Mouse (Mus musculus): ENCODE data around the gene Elmo1. TPM values are rescaled to one million over a fixed set of nuclear protein-coding genes. Genes with fewer than 3 reads are reported as not detected.

Gene Elmo1
- polyA plus RNA-seq, 2 experiments from 2014 or later, result 100 to 111 TPM

DNA sequence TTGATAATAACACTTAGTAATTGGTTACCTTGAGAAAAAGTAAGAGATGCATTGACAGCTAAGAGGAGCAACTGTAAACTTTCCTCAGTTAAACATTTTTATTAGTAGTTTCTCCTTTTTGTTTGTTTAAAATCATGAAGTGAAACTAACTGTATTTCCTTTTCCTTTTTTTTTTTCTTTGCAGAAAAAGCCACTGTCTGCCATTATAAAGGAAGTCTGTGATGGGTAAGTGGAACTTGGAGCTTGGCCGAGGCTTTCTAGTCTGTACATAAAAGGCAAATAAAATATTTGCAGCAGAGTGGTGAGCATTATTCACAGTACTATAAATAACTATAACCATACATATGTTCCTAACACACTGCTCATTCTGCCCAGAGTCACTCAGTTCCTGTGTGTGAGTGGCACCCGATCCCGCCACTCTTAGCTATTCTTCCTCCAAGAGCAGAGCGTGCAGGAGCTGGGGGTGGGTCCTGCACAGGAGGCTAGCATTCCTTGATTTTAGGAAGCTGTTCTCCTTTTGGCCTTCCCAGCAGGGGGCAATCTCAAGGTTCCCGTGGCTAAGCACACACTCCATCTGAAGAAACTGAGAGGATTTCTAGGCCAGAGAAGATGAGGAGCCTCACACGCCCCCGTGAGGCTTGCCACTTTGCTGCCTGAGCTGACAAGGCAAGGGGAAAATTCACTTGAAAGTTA is 117.7 kb downstream of the Elmo1 start:
- ATAC-seq, result no peak

DNA sequence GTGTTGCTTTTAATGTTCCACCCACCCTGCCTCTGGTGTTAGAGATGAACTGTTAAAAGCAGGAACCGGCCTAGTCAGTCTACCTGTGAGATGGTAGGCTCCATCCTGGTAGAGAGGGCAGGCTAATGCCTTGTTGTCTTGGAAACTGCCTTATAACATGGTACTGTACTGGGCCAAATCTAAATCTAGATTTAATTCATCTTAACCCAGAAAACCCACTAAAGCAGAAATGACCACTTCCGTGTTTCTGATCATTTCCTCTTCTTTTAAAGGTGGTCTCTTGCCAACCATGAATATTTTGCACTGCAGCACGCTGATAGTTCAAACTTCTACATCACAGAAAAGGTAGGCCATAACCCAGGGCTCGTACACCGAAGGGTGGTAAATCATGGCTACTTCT is 118.5 kb downstream of the Elmo1 start:
- no peak for ATAC-seq

DNA sequence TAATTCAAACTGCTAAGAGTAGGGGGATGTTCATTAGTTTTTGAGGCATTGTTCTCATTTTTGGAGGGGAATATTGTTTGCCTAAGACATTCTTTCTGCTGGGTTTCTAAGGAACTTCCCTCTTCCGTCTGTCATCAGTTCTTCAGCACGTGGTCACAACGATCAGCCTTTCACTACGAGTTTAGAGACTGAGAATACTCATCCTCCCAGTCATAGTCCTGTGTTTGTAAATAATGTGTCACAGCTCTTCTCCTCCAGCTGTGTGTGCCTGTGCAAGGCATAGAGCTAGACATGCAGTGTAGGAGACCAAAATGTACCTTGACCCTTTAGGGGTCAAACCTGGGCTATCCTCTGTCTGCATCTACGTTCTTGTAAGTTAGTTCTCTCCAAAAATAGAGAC is 121.4 kb downstream of the Elmo1 start:
- no peak for ATAC-seq

DNA sequence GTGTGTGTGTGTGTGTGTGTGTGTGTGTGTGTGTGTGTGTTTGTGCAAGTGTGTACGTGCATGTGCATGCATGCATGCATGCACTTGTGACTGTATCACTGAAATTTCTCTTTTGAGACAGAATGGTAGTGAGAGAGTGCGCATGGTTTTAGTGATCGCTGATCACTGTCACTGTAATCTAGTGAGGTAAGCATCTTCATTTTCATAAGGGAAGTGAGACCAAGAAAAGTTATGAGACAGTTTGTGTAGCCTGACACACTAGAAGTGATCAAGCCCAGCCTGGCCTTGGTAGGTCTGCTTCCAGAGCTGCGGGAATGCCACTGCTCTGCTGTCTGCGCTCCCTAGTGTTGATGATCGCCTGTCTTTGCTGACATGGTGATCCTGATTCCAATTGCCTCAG is 122.3 kb downstream of the Elmo1 start:
- ATAC-seq, result no peak

DNA sequence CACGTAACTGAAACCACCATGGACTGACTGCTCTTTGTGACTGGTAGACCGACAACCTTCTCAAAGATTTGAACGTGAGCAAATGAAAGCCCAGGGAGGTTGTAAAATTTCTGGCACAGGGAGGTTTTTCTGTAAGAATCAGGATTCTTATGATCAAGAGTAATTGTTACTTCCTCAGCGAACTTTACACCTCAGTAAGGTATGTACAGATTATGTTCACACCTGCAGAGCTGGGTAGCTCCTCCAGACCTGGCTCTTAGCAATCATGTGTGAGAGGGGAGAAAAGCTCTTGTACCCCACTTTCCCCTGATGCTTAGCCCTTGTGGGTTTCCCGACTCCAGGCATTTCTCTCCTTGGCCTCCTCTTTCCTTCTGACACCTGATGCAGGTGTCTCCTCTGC is 123.5 kb downstream of the Elmo1 start:
- ATAC-seq, result no peak

GRCm38 (mm10) chr13:20217453-20218090 is 127.2 kb downstream of the Elmo1 start:
- ATAC-seq, result no peak

- no peak for ATAC-seq
Observed at GRCm38 (mm10) chr13:20218126-20218525, 127.7 kb downstream of the Elmo1 start.

DNA sequence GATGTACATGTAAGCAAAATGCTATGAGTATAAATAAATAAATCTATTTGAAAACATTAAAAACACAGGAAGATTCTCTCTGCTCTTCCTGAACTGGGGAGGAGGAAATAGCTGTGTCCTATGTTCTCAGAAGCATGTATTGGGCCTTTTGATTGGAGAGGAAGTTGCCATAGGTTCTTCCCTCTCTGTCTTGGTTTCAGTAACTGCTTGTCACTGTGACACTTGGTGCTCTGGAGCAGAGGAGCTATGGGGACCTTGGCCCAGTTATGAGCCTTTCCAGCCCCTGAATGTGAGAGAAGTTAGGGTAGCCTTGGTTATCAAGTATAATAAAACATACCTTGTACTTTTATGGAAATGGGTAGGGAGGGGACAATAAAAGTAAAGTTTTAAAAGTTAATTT is 130.0 kb downstream of the Elmo1 start:
- no peak for ATAC-seq

GRCm38 (mm10) chr13:20227923-20228705 is 137.7 kb downstream of the Elmo1 start:
- ATAC-seq, result no peak

GRCm38 (mm10) chr13:20231837-20232728 is 141.7 kb downstream of the Elmo1 start:
- no peak for ATAC-seq

DNA sequence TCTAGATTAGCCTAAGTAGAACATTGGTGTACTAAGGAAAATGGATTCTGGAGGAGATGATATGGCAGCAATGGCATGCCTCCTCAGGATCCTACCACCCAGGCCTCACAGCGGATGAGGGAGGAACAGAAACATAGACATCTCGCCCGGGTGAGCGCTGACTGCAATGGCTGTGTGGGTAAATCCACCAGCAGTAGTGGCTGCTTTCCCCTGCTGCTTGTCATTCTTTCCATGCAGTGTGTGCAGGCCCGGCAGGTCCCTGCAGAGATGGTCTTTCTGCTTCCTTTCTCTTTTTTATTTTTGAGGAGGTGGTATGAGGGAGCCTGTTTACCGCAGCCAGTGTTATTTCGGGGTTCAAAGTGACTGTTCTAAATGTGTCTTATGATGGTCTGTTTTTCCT is 143.3 kb downstream of the Elmo1 start:
- ATAC-seq, result peak; percentile 89

DNA sequence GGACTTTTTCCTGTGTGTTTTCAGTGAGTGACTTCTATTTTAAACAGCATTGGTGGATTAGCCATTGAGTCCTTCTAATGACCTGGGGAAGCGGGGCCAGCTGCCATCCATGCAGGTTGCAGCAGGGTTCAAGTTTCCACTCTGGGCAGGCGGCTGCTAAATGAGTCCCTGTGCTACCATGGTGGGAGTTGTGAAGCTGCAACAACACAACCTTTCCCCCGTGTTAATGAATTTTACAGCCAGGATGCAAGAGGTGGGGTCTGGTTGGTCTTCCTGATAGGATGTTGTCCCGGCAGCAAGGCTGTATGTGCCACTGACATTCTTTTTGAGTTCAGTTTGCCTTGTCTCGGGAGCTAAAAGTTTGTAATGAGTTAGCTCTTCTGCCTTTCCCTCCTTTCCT is 147.2 kb downstream of the Elmo1 start:
- ATAC-seq, result no peak

DNA sequence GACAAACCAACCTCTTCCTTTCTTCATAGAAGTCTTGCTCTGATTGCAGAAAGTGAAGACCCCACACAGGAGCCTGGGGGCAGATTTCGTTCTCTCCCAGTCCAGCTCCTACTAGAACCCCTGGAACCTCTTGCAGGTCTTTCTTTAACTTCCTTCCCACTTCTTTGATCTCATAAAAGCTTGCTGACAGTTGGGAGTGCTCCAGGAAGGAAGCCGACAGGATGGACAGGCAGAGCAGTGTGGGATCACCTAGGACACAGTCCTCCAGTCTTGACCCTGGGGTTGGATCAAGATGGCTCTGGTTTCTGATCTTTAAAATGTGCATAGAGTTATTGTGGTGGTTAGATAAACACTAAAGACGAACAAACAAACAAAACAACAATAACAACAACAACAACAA is 147.8 kb downstream of the Elmo1 start:
- ATAC-seq, result no peak

DNA sequence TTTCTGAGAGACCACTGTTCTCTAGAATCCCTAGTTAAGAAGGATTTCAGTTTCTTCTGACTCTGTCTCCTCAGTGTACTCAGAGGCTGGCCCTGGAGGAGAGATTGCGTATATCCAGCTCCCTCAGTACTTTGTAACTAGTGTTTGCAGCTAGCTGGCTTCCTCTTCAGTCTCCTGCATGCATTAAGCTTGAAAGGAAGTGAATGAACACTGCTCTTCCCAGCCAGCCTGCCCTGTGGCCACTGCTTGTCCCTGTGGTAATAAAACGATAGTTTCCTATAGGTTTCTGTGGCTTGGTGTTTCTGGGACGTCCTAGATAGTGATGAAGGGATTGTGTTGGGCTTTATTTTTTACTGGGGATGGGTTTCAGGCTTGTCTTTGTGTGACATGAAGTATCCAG is 148.3 kb downstream of the Elmo1 start:
- ATAC-seq, result no peak

DNA sequence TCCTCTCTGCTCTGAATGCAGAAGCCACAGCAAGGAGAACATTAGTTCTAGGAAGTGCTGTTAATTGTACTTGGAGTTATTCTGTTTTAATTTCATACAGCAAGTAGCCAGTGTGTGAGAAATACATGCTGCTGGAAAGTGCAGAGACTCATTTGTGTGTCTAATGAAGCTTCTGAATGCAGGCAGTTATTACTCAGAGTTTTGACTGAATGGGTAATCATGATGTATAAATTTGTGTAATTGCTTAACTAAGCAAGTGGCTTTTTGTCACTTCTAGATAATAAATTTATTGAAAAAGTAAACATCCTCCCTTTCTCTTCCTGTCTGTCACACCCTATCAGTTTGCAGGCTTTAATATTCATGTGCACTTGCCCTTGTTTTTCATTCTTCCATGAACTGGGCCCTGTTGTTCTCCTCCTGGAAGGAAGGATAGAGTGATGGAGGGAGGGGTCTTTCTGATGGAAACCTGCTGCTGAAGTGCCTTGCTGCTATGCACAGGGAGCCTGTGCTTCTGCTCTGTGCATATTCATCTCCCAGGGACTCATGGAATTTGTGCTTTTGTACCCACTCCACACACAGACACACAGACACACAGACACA is 159.8 kb downstream of the Elmo1 start:
- ATAC-seq, result no peak

GRCm38 (mm10) chr13:20254911-20255310 is 164.5 kb downstream of the Elmo1 start:
- no peak for ATAC-seq

DNA sequence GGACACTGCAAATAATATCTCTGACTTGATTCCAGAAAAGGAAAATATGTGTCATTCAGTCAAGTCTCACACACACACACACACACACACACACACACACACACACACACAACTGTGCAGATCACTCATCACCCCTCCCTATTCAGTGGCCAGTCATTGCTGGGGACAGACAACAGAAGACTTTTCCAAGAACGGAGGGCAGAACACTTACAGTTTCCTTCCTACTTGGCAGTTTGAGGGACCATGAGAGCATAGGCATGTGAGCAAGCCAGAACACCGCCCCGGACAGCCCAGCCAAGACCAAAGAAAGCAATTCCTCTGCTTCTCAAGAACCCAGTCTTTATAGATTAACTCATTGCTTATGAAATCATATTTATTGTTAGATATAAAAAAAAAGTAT is 165.0 kb downstream of the Elmo1 start:
- no peak for ATAC-seq

DNA sequence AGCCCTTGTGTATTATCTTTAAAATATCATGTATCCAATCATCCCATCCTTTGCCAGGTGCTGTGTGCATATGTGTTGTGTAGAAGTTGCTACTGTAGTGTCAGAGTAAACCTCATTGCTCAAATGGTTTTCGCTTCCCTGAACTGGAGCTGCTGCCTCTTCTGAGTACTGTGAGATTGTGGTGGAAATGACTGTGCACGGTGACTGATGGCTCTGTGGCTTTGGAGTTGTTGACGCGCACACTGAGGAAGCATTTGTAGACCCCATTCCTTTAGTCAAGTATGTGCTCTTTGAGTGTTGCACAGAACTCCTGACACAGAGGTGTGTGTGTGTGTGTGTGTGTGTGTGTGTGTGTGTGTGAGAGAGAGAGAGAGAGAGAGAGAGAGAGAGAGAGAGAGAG is 166.2 kb downstream of the Elmo1 start:
- no peak for ATAC-seq

DNA sequence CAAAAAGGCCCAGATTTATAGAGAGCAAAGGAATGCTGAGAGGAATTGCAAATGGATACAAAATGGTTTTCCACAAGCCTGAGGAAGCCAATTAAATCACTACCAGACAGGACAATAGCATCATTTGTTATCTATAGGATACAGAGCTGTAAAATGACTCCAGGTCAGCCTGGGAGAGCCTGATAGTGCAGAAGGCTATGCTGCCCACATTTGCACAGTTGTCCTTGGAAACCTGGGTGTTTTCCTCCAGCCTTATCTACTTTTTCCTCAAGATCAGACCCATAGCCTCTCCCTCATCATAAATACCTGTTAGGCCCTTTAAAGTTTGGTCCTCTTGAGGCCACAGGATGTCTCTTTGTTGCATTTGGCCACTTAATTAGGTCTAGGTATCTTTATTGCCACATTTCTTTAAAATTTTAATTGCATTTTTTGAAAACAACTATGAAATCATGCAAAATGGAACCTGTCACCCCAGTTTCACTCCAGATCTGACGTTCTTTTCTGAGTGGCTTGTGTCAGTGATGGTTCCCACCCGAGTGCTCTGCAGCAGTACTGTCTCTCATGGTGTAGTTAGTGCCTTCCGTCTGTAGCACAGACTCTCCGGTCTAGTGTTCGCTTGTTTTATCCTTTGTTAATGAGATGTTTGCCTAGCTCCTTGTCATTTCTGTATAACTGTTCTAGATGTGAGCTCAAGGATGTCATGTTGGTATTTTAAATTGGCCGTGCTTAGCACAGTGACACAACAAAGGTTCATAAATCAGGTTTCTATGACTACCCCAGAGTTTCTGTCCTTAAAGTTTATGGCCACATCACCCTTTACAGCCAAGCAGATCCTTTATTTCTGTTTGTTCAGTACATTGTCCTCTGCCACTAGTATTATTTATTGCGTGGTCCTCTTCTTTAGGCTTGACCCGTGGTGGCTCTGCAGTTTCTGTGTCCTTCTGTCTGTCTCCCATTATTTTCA is 167.4 kb downstream of the Elmo1 start:
- ATAC-seq, result no peak

DNA sequence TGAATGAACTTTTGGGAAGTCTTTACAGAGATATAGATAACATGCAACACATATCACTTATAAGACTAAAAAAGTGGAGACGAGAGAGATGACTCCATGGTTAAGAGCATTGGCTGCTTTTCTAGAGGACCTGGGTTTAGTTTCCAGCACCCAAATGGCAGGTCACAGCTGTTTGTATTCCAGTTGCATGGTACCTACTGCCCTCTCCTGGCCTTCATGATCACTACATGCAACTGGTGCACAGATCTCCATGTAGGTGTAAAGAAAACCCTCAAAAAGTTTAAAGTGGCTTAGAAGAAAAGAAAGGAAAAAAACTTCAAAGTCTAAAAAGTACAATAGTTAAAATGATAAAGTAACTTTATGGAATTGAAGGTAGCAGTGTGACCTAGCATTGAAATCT is 172.8 kb downstream of the Elmo1 start:
- no peak for ATAC-seq

DNA sequence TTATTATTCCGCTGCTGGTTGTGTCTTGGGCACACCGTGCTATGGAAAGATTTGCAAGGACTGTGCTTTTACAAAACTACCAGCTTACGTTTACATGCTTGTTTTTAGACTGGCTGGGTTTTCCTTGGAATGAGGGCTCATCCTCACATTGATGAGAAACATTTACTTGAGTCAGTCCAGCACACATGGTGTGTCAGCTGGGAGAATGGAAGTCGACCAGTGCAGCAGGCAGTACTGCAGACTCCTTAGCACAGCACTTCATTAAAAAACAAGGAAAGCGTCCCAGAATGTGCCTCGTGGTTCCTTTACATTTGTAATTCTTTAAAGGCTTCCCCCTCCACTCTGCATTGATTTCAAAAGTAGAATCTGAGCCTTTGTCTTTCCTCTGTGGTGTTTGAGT is 179.8 kb downstream of the Elmo1 start:
- ATAC-seq, result no peak

All from CD4-positive, CD25-positive, alpha-beta regulatory T cell, adult 4 months (primary cell).